Mouse (Mus musculus) brain, embryonic 14.5 days (tissue): ENCODE measurements around the gene Bicc1.

Source experiments
- CTCF ChIP-seq: fragments of 200-500 bp; IDR thresholded peaks from 2 replicates; pipeline ENCODE4 v1.5.1; 2012; ENCODE audit warnings: inconsistent platforms, mild to moderate bottlenecking, moderate library complexity, borderline replicate concordance; ENCODE audit not compliant: insufficient read depth, insufficient read length; ENCODE audit errors: extremely low read depth
- POLR2A ChIP-seq: fragments of 200-500 bp; IDR thresholded peaks from 2 replicates; pipeline ENCODE4 v1.6.1; 2012; ENCODE audit warnings: mild to moderate bottlenecking, inconsistent platforms, borderline replicate concordance; ENCODE audit not compliant: poor library complexity, insufficient read depth, insufficient read length, severe bottlenecking; ENCODE audit errors: extremely low read depth

GRCm38 (mm10) chr10:71050722-71051333, 108.7 kb downstream of the Bicc1 start:
- TF ChIP-seq POLR2A: no peak
- no peak for TF ChIP-seq CTCF
